Mouse (Mus musculus): ENCODE measurements around the gene Gsta3.

DNA sequence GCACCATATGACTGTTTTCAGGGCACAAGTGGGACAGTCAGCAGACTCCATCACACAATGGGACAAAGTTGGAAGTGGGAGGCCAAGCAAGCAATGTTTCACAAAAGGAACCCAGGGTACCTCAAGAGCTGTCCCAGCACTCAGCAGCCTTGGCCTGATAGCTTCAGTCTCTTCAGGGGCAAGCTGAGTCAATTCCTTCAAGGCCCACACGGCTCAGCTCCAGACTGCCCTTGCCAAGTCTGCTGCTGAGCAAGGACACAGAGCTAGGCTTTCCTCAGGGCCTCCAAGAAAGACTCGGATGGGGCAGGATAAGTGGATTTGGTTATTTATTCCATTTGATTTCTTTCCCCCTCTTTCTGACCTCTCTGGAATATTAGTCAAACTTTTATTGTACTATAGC, 39.9 kb downstream of the Gsta3 start:
- TF ChIP-seq CTCF (IDR thresholded peaks at IDR 0.05; ENCODE audit: borderline replicate concordance, control insufficient read depth, extremely low read depth, insufficient read depth, low read length, poor library complexity) (no peak), POLR2A (IDR thresholded peaks at IDR 0.05; ENCODE audit: control insufficient read depth, extremely low read depth, insufficient read depth, low read length, poor library complexity) (no peak)

All from thymus, adult 2 months (tissue).